Mouse (Mus musculus): ENCODE measurements around the gene H2-Oa.
A peak's percentile ranks its signal among the peaks of the same experiment; 100 is the strongest.

Gene H2-Oa

GRCm38 (mm10) chr17:34092197-34092875 lies at the start of gene H2-Oa:
Gene H2-Oa (plus strand): TSS chr17:34092340.
- no peak for DNase-seq (ENCODE audit: low read depth)

DNA sequence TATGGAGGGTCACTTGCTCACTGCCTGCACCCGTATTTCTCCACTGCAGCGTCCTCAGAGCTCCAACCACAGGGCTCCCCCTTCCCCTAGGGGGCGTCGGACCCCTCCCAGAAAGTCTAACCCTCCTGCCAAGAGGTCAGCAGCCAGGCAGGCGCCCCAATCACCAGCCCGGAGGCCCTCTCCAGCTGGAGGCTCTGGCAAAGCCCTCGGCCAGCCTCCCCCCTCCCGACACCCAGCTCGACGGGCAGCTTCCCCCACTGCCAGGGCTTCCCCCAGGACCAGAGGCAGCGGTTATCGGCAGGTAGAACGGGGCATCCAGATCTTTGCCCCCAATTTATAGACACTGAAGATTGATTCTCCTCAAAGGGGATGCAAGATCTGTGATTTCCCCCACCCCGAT lies 46.2 kb upstream of the H2-Oa start:
- DNase-seq (ENCODE audit: low read depth): no peak

DNA sequence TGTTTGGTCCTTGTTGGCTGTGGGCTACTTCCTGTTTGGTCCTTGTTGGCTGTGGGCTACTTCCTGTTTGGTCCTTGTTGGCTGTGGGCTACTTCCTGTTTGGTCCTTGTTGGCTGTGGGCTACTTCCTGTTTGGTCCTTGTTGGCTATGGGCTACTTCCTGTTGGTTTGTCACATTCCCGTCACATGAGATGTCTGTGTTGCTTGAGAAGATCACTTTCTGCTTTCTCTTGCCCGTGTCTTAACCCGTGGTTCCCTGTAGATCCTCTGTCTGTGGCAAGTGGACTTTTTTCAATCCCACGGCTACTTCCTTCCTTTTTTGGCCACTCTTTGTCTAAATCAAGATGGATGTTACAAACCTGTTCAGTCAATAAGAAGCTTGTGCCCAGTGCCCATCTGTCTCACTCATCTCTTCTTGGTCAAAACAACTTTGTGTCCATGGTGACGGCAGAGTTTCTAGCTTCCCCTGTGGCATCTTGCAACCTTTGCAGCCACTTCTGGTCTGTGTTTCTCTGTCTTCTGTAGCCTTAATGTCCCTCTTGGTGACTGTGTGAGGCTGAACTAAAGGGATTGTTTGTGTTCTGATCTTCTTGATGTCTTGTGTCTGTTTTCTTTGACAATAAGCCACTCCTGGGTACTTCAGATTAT lies 44.6 kb upstream of the H2-Oa start:
- DNase-seq (ENCODE audit: low read depth): no peak

DNA sequence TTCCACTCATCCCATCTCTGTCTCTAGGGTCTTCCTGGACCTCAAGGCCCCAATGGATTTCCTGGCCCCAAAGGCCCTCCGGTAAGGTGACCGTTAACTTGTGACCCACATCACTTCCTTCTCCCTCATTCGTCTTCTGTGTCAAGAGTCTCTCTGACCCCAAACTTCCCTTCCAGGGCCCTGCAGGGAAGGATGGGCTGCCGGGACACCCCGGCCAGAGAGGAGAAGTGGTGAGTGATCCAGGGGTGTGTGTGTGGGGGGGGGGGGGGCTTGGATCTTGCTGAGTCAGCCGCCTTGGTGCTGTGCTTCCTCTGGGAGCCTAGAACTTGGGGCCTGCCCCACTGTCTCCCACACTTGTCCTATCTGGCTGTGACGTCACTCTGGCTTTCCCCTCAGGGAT lies 34.9 kb upstream of the H2-Oa start:
- no peak for DNase-seq (ENCODE audit: low read depth)

GRCm38 (mm10) chr17:34068864-34069263 lies 23.3 kb upstream of the H2-Oa start:
- DNase-seq (ENCODE audit: low read depth): no peak

DNA sequence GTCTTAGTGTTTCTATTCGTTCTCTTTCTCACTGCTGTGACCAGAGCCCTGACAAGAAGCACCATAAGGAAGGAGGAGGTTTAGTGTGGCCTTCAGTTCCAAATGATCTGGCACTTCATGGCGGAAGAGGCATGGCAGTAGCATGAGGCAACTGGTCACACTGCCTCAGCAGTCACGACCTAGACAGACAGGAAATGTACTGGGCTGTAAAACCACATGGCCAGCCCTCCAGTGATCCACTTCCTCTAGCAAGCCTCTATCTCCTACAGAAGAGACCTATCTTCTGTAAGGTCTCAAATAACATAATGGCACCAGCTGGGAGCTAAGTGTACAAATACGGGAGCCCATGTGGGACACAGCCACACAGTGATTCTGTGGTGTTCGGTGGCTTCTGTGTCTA lies 20.0 kb upstream of the H2-Oa start:
- DNase-seq (ENCODE audit: low read depth): no peak

DNA sequence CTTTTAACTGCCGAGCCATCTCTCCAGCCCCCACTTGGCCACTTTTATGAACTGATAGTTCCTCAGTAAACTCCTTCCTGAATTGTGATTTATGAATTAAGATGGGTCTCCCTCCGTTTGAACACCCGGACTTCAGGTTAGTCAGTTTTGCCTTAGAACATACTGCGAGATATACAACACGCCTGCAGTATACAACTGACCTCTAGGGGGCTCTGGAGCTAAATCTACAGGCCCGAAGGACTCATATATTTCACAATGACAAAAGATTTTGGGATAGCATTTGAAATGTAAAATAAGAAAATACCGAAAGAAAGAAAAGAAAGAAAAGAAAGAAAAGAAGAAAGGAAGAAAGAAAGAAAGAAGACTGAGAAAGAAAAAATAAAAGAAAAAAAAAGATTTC lies 16.9 kb upstream of the H2-Oa start:
- DNase-seq (ENCODE audit: low read depth): peak; percentile 71

- peak; percentile 76 for DNase-seq (ENCODE audit: low read depth)
Observed at GRCm38 (mm10) chr17:34077549-34077948, 14.6 kb upstream of the H2-Oa start.

DNA sequence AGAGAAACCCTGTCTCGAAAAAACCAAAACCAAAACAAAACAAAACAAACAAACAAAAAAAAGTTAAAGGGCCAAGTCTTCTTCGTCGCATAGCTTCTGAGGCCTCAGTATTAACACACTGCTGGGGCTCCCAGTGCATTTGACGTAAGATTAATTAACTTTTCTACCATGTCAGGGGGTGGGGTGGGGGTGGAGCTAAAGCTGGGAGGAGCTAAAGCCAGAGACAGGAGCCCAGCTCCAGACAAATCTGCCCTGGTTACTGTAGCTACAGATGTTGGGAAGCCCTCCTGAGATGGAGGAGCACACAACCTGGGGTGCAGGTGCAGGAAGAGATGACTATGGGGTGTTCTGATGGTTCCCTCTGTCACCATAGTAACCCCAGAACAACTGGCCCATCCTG lies 14.0 kb upstream of the H2-Oa start:
- DNase-seq (ENCODE audit: low read depth): peak; percentile 27

DNA sequence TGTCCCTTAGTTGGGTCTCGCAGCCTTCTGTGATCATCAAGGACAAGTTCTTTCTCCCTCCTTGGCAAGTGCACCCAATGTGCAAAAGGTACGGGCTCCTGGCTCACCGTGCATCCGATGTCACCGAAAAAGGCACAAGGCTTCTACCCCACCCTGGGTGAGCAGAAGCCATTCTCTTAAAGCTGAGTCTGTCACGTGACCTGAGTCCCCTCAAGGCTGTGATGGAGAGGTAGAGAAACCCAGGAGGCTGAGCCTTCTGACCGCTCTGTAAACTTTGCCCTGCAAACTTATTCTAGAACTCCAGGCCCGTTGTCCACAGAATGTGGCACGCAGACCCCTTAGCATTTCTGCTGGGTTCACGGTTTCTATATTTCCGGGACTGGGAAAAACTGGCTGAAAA lies 13.1 kb upstream of the H2-Oa start:
- DNase-seq (ENCODE audit: low read depth): no peak

- peak; percentile 38 for DNase-seq (ENCODE audit: low read depth)
Observed at GRCm38 (mm10) chr17:34079621-34080020, 12.5 kb upstream of the H2-Oa start.

- no peak for DNase-seq (ENCODE audit: low read depth)
Observed at GRCm38 (mm10) chr17:34083104-34083503, 9.0 kb upstream of the H2-Oa start.

GRCm38 (mm10) chr17:34087386-34087785 lies 4.8 kb upstream of the H2-Oa start:
- no peak for DNase-seq (ENCODE audit: low read depth)

DNA sequence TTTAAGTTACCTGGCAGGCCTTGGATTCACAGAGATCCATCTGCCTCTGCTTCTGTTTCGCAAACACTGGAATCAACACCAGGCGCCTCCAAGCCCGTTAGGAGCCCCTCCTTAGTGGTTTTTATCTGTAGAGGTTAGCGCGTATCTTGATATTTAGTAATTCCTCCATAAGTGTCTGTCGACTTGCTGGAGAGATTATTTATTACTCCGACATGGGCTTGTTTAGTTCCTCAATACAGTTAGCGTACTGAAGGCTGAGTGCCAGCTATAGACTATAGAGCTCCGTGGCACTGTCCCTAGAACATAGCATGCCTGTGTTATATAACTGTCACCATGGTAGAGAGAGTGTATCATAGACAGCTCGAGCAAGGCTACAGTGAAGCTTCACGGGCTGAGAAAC lies 4.0 kb upstream of the H2-Oa start:
- DNase-seq (ENCODE audit: low read depth): no peak

GRCm38 (mm10) chr17:34090923-34091322 lies 1.2 kb upstream of the H2-Oa start:
- no peak for DNase-seq (ENCODE audit: low read depth)

DNA sequence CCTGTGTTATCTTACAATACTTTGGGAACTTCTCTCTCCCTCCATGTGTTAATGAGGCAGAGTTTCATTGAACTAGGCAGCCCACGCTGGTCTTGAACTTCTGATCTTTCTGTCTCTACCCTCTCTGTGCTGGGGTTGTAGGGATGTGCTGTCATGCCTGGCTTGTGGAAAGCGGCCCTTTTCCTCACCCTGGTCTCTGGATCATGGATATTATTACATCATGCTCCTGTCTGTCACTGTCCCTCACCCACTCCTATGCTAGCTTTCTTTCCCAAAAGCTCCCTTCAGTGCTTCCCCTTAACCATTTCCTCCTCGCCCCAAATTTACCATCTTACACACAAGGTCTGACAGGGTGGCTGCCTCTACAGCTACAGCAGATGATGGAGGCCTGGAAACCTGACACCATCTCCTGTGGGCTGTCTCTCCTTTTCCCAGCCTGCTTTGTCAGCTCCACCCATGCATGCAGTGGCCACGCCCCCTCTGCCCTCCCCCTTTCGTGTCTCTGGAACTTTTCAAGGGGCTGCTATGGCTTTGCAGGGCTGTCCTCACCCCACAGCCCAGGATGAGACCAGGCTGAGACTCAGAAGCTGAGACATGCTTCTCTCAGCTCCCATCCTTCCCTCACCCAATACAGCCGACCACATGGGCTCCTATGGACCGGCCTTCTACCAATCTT lies 1.2 kb downstream of the H2-Oa start:
- DNase-seq (ENCODE audit: low read depth): no peak

- DNase-seq (ENCODE audit: low read depth): no peak
Observed at GRCm38 (mm10) chr17:34094283-34095035, 2.3 kb downstream of the H2-Oa start.

DNA sequence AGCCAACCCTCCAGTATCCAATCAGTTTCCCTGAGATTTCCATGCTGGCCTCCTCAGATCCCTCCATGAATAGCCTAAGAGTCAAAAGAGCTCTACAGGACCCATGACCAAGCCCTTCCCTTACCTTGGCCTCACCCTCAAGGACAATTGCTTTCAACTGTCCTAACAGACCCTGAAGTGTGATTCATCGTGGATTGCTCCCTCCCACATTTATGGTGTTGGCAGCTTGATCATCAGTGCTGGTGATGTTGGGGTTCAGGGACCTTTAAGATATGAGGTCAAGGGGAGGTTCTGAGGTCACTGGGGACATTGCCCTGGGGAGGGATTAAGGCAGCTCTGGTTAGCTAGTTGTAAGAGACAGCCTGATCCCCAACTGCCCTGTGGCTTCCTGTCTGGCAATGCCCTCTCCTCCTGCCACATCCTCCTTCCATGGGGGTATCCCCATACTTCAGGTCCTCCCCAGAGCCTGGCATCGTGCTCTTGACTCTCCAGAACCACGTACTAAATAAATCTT lies 4.4 kb downstream of the H2-Oa start:
- no peak for DNase-seq (ENCODE audit: low read depth)

DNA sequence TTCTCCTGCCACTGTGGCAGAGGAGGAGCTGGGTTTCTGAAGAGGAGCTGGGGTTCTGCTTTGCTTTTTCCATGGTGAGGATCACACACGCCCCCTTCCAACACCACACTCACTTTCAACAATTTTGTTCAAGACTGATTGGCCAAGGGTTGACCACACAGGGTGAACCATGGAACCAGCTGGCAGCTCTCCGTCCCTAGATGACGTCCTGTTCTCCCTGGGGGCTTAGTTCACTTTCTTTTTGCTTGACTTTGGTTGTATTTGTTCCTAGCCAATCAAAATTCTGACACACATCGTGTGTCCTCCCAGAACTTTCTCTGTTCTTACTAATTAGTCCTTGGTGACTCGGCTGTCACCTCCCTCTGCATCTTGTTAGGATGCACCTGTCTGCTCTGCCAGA lies 5.1 kb downstream of the H2-Oa start:
- DNase-seq (ENCODE audit: low read depth): no peak

GRCm38 (mm10) chr17:34098709-34099479 lies 6.8 kb downstream of the H2-Oa start:
- DNase-seq (ENCODE audit: low read depth): no peak

GRCm38 (mm10) chr17:34099531-34099930 lies 7.4 kb downstream of the H2-Oa start:
- DNase-seq (ENCODE audit: low read depth): no peak

DNA sequence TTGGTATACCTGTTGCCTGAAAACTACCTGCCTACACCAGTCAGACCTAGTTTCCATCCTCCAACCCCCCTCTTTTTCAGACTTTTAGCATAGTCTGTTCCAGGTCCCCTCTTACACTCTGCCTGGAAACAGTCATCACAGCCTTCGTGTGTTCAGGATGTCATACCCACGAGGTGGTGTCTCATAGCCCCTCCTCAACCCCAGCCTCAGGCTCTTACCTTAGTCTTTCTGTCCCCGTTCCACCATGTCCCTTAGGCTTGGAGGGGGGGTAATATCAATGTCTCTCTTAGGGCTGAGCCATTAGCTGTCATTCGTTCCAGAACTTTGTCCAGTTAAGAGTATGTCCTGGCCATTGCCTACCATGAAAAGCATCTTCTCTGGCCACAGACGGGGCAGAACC lies 9.0 kb downstream of the H2-Oa start:
- no peak for DNase-seq (ENCODE audit: low read depth)

Data from c-Kit-positive CD71-positive TER-119-negative erythroid progenitor cells, embryonic 14.5 days (primary cell).